In genomic region chr9:28789439-28789838, GRCm38 (mm10) we compare ENCODE assay signal across 19 mouse cellular contexts.
DNase-seq lines count a peak whose midpoint lies in the region; ATAC-seq and TF ChIP-seq lines count a peak whose summit lies in the region.
"Had no signal": no experiment of that assay in that cellular context is flagged by ENCODE, and none has a peak within 500 bp of the region (broad histone marks: within the 10 kb centered on the region; RNA-seq: fewer than 3 reads in every experiment).

No protein-coding gene starts in this region.

- no peak overlapping the region for H3K9ac ChIP-seq in heart, postnatal 0 days (replicated peaks; ENCODE audit: low read depth, low read length)
- H3K9ac ChIP-seq in midbrain, embryonic 14.5 days (replicated peaks; ENCODE audit: low read length) = no peak overlapping the region
- H3K9ac ChIP-seq in midbrain, embryonic 11.5 days (ENCODE audit: low read length) = no peak overlapping the region
- H3K9ac ChIP-seq in lung, postnatal 0 days (replicated peaks; ENCODE audit: low read depth) = no peak overlapping the region
- H3K9ac ChIP-seq: heart, embryonic 13.5 days; hindbrain, embryonic 13.5 days had no signal

- intact Hi-C loops in heart, postnatal 25 days (cut with DNase I) = no loop called here

- no peaks in the 10 kb centered on the region for H3K9me3 ChIP-seq in heart, postnatal 0 days (replicated peaks; ENCODE audit: control insufficient read depth, low read length)
- H3K9me3 ChIP-seq in midbrain, embryonic 14.5 days (ENCODE audit: control insufficient read depth, low read length) = no peaks in the 10 kb centered on the region
- no peaks in the 10 kb centered on the region for H3K9me3 ChIP-seq in midbrain, embryonic 11.5 days (ENCODE audit: control insufficient read depth, low read length)
- H3K9me3 ChIP-seq in lung, postnatal 0 days (ENCODE audit: low read length) = no peaks in the 10 kb centered on the region
- H3K9me3 ChIP-seq: embryonic facial prominence, embryonic 10.5 days; heart, embryonic 13.5 days; hindbrain, embryonic 13.5 days had no signal

- H3K36me3 ChIP-seq in heart, postnatal 0 days (replicated peaks; ENCODE audit: control insufficient read depth, insufficient read depth, low read length) = no peaks in the 10 kb centered on the region
- H3K36me3 ChIP-seq in midbrain, embryonic 14.5 days (ENCODE audit: control insufficient read depth, insufficient read depth, low read length) = no peaks in the 10 kb centered on the region
- no peaks in the 10 kb centered on the region for H3K36me3 ChIP-seq in midbrain, embryonic 11.5 days (ENCODE audit: control insufficient read depth, insufficient read depth, low read length)
- H3K36me3 ChIP-seq in lung, postnatal 0 days (ENCODE audit: insufficient read depth, low read length) = no peaks in the 10 kb centered on the region
- H3K36me3 ChIP-seq: embryonic facial prominence, embryonic 10.5 days; heart, embryonic 13.5 days; hindbrain, embryonic 13.5 days had no signal

- no peak for TF ChIP-seq POLR2A in brain, embryonic 14.5 days (IDR thresholded peaks at IDR 0.05; ENCODE audit: borderline replicate concordance, extremely low read depth, insufficient read depth, insufficient read length, poor library complexity, severe bottlenecking)

- no peaks in the 10 kb centered on the region for H3K27me3 ChIP-seq in heart, postnatal 0 days (ENCODE audit: control insufficient read depth, insufficient read depth, low read length)
- no peaks in the 10 kb centered on the region for H3K27me3 ChIP-seq in midbrain, embryonic 14.5 days (ENCODE audit: control insufficient read depth, insufficient read depth, low read length)
- H3K27me3 ChIP-seq in midbrain, embryonic 11.5 days (ENCODE audit: control insufficient read depth, insufficient read depth, low read length) = no peaks in the 10 kb centered on the region
- H3K27me3 ChIP-seq in lung, postnatal 0 days (replicated peaks; ENCODE audit: insufficient read depth, low read length) = no peaks in the 10 kb centered on the region
- H3K27me3 ChIP-seq: heart, embryonic 13.5 days; hindbrain, embryonic 13.5 days had no signal

- H3K4me1 ChIP-seq in heart, postnatal 0 days (ENCODE audit: control insufficient read depth, insufficient read depth) = no peaks in the 10 kb centered on the region
- no peaks in the 10 kb centered on the region for H3K4me1 ChIP-seq in midbrain, embryonic 14.5 days (ENCODE audit: control insufficient read depth, insufficient read depth, low read length)
- H3K4me1 ChIP-seq in midbrain, embryonic 11.5 days (ENCODE audit: control insufficient read depth, insufficient read depth, low read length) = no peaks in the 10 kb centered on the region
- no peaks in the 10 kb centered on the region for H3K4me1 ChIP-seq in lung, postnatal 0 days (ENCODE audit: insufficient read depth, low read depth, low read length)
- H3K4me1 ChIP-seq: embryonic facial prominence, embryonic 10.5 days; heart, embryonic 13.5 days; hindbrain, embryonic 13.5 days had no signal

- peak; percentile 40; the same call in 1 of the 2 replicates for TF ChIP-seq CTCF in heart, postnatal 0 days (IDR thresholded peaks at IDR 0.05; ENCODE audit: low read depth)
- no peak for TF ChIP-seq CTCF in brain, embryonic 14.5 days (IDR thresholded peaks at IDR 0.05; ENCODE audit: borderline replicate concordance, extremely low read depth, insufficient read depth, insufficient read length)
- no peak for TF ChIP-seq CTCF in lung, postnatal 0 days (IDR thresholded peaks at IDR 0.05)

- H3K4me2 ChIP-seq in heart, postnatal 0 days (ENCODE audit: low read depth, low read length) = no peak overlapping the region
- H3K4me2 ChIP-seq in midbrain, embryonic 14.5 days (ENCODE audit: low read length) = no peak overlapping the region
- H3K4me2 ChIP-seq in midbrain, embryonic 11.5 days = no peak overlapping the region
- no peak overlapping the region for H3K4me2 ChIP-seq in lung, postnatal 0 days (replicated peaks; ENCODE audit: low read depth, low read length)
- H3K4me2 ChIP-seq: heart, embryonic 13.5 days; hindbrain, embryonic 13.5 days had no signal

- no peak for DNase-seq in heart, postnatal 0 days (ENCODE audit: low spot score)
- no peak for DNase-seq in heart, postnatal 25 days (ENCODE audit: low spot score)
- peak; percentile 9 for DNase-seq in midbrain, embryonic 14.5 days
- DNase-seq in midbrain, embryonic 11.5 days (ENCODE audit: low spot score, missing footprints) = no peak
- DNase-seq in brain, embryonic 14.5 days (ENCODE audit: low read depth) = peak; percentile 34
- DNase-seq in cerebellum, adult 9-10 months = no peak
- no peak for DNase-seq in lung, postnatal 0 days (ENCODE audit: low spot score)
- DNase-seq: adrenal gland, adult 8-10 months; adrenal gland, postnatal 36 days; cerebellum, adult 11-12 months; cerebellum, adult 9-11 months; cerebellum, postnatal 36 days; gastrocnemius, postnatal 14 days; heart, postnatal 10 days had no signal

- WGBS in heart, postnatal 0 days = 58% methylated on average over 1 of the region's 1 CpGs
- 89% methylated on average over 1 of the region's 1 CpGs for WGBS in midbrain, embryonic 14.5 days
- WGBS in midbrain, embryonic 11.5 days = 76% methylated on average over 1 of the region's 1 CpGs
- WGBS in lung, postnatal 0 days = 62% methylated on average over 1 of the region's 1 CpGs

- ATAC-seq in heart, postnatal 0 days (ENCODE audit: insufficient read depth, low read depth) = no peak
- no peak for ATAC-seq in midbrain, embryonic 14.5 days (ENCODE audit: low FRiP score, low TSS enrichment)
- ATAC-seq in midbrain, embryonic 11.5 days (ENCODE audit: low FRiP score) = no peak
- ATAC-seq in lung, postnatal 0 days = no peak
- ATAC-seq: forebrain, embryonic 14.5 days; intestine, embryonic 16.5 days had no signal

- no peak for TF ChIP-seq EP300 in heart, postnatal 0 days (IDR thresholded peaks at IDR 0.05; ENCODE audit: low read depth)
- no peak for TF ChIP-seq EP300 in lung, postnatal 0 days (IDR thresholded peaks at IDR 0.05)

- no peak overlapping the region for H3K4me3 ChIP-seq in heart, postnatal 0 days (ENCODE audit: low read depth, low read length)
- H3K4me3 ChIP-seq in midbrain, embryonic 14.5 days (replicated peaks; ENCODE audit: low read depth, low read length) = no peak overlapping the region
- H3K4me3 ChIP-seq in midbrain, embryonic 11.5 days (ENCODE audit: low read depth, low read length) = no peak overlapping the region
- no peak overlapping the region for H3K4me3 ChIP-seq in lung, postnatal 0 days (ENCODE audit: low read depth, low read length)
- H3K4me3 ChIP-seq: embryonic facial prominence, embryonic 10.5 days; heart, embryonic 13.5 days; hindbrain, embryonic 13.5 days had no signal

- H3K27ac ChIP-seq in heart, postnatal 0 days (ENCODE audit: low read depth) = no peak overlapping the region
- no peak overlapping the region for H3K27ac ChIP-seq in midbrain, embryonic 14.5 days (replicated peaks; ENCODE audit: low read depth, low read length)
- no peak overlapping the region for H3K27ac ChIP-seq in midbrain, embryonic 11.5 days (ENCODE audit: low read depth, low read length)
- H3K27ac ChIP-seq in lung, postnatal 0 days (ENCODE audit: low read length) = no peak overlapping the region
- H3K27ac ChIP-seq: embryonic facial prominence, embryonic 10.5 days; heart, embryonic 13.5 days; hindbrain, embryonic 13.5 days had no signal

Comparison
In these comparisons a context has a peak if more than half of its experiments do, and no peak if none do; other contexts are left out.
1. DNase-seq: peak in midbrain, embryonic 14.5 days (single experiment) and brain, embryonic 14.5 days (single experiment); none in heart, postnatal 0 days (single experiment), heart, postnatal 25 days (single experiment), midbrain, embryonic 11.5 days (single experiment), cerebellum, adult 9-10 months (single experiment) and lung, postnatal 0 days (single experiment).